23 mouse cellular contexts compared by ENCODE assay signal in the genomic region with DNA sequence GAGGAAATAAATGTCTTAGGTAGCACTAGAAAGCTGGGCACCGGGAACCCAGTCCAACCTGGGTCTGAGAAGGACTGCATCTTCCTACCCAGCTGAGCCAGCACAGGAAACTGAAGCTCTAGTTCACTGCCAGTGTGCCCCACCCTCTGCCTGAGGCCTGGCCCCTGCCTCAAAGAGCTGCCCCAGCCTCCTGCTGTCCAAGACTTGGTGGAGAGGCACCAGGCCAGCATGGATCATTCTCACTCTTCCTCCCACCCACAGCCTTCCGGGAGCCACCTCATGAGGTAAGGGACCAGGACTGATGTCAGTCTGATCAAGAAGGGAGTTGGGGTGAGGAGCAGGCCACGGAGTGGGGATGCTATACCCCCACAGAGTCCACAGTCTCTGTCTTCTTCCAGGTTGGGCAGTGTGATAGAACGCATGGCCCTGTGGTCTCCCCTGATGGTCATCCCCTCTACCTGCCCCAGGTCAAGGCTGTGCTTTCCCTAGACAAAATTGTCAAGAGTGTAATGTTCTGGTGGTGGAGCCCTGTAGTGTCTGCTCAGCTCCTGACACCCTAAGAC. TPM values are rescaled to one million over a fixed set of nuclear protein-coding genes. Genes with fewer than 3 reads are reported as not detected.
DNase-seq lines count a peak whose midpoint lies in the region; ATAC-seq and TF ChIP-seq lines count a peak whose summit lies in the region.
"Had no signal": no experiment of that assay in that cellular context is flagged by ENCODE, and none has a peak within 500 bp of the region (broad histone marks: within the 10 kb centered on the region; RNA-seq: fewer than 3 reads in every experiment).

No protein-coding gene starts in this region.

- no peak overlapping the region for H3K4me3 ChIP-seq in limb, embryonic 15.5 days
- no peak overlapping the region for H3K4me3 ChIP-seq in limb, embryonic 10.5 days
- no peak overlapping the region for H3K4me3 ChIP-seq in spleen, adult 2 months (ENCODE audit: extremely low read depth, insufficient read depth, insufficient read length)
- H3K4me3 ChIP-seq: heart, embryonic 15.5 days; hindbrain, embryonic 15.5 days; intestine, embryonic 15.5 days; limb, embryonic 13.5 days had no signal

- no peaks in the 10 kb centered on the region for H3K27me3 ChIP-seq in limb, embryonic 15.5 days
- no peaks in the 10 kb centered on the region; the same call in 1 of the 2 replicates for H3K27me3 ChIP-seq in limb, embryonic 10.5 days (ENCODE audit: low read depth, poor library complexity, severe bottlenecking)
- no peaks in the 10 kb centered on the region for H3K27me3 ChIP-seq in spleen, adult 2 months (ENCODE audit: control insufficient read depth, insufficient read depth, low read length)
- H3K27me3 ChIP-seq in splenic B cell, adult 2 months (ENCODE audit: control insufficient read depth, insufficient read depth, low read length, poor library complexity, severe bottlenecking): no peaks in the 10 kb centered on the region
- H3K27me3 ChIP-seq: heart, embryonic 15.5 days; hindbrain, embryonic 15.5 days; intestine, embryonic 15.5 days; limb, embryonic 13.5 days had no signal

- H3K9ac ChIP-seq in limb, embryonic 15.5 days: no peak overlapping the region
- H3K9ac ChIP-seq: forebrain, postnatal 0 days; heart, embryonic 15.5 days; hindbrain, embryonic 15.5 days; intestine, embryonic 15.5 days; limb, embryonic 13.5 days had no signal

- TF ChIP-seq POLR2A in spleen, adult 2 months (IDR thresholded peaks at IDR 0.05; ENCODE audit: low read depth, low read length): no peak

- no peak for DNase-seq in limb, embryonic 10.5 days (ENCODE audit: low spot score)
- no peak for DNase-seq in spleen, adult 2 months (ENCODE audit: low read depth in 1 of 2, low spot score in 2 of 2)
- no peak for DNase-seq in spleen, postnatal 36 days (ENCODE audit: low spot score in 2 of 2)
- peak; percentile 15 for DNase-seq in splenic B cell, adult 2 months (ENCODE audit: low read depth, low spot score)
- DNase-seq in gastrocnemius, adult 18-20 months (ENCODE audit: low spot score): no peak
- DNase-seq: adrenal gland, postnatal 10 days; cerebellum, adult 8-10 months; cerebellum, postnatal 36 days; forebrain, postnatal 0 days; heart, postnatal 4 days; lung, postnatal 14 days; thymus, adult 18-20 months; thymus, postnatal 4 days had no signal

- no peak for TF ChIP-seq CTCF in spleen, adult 2 months (IDR thresholded peaks at IDR 0.05; ENCODE audit: extremely low read depth, insufficient read depth, insufficient read length, insufficient replicate concordance)

- 73% methylated on average over 4 of the region's 4 CpGs for WGBS in limb, embryonic 15.5 days
- WGBS in limb, embryonic 10.5 days: 83% methylated on average over 4 of the region's 4 CpGs
- WGBS in spleen, adult 2 months: 67% methylated on average over 4 of the region's 4 CpGs

- no peaks in the 10 kb centered on the region for H3K4me1 ChIP-seq in limb, embryonic 15.5 days
- H3K4me1 ChIP-seq in limb, embryonic 10.5 days: peaks cover 9% of the 10 kb centered on the region
- H3K4me1 ChIP-seq in spleen, adult 2 months (ENCODE audit: control insufficient read depth, insufficient read depth, insufficient read length): peaks cover 22% of the 10 kb centered on the region
- H3K4me1 ChIP-seq: hindbrain, embryonic 15.5 days; limb, embryonic 13.5 days had no signal

- no peaks in the 10 kb centered on the region for H3K36me3 ChIP-seq in limb, embryonic 15.5 days
- no peaks in the 10 kb centered on the region for H3K36me3 ChIP-seq in limb, embryonic 10.5 days
- H3K36me3 ChIP-seq in spleen, adult 2 months (ENCODE audit: control insufficient read depth, insufficient read depth, low read length): no peaks in the 10 kb centered on the region; the same call in 1 of the 2 replicates
- H3K36me3 ChIP-seq in splenic B cell, adult 2 months (ENCODE audit: control insufficient read depth, insufficient read depth, low read length, poor library complexity, severe bottlenecking): no peaks in the 10 kb centered on the region
- H3K36me3 ChIP-seq: heart, embryonic 15.5 days; hindbrain, embryonic 15.5 days; limb, embryonic 13.5 days had no signal

- H3K9me3 ChIP-seq in limb, embryonic 15.5 days: no peaks in the 10 kb centered on the region
- no peaks in the 10 kb centered on the region for H3K9me3 ChIP-seq in limb, embryonic 10.5 days (replicated peaks)
- H3K9me3 ChIP-seq: heart, embryonic 15.5 days; hindbrain, embryonic 15.5 days; intestine, embryonic 15.5 days; limb, embryonic 13.5 days had no signal

- no peak overlapping the region for H3K27ac ChIP-seq in limb, embryonic 15.5 days
- H3K27ac ChIP-seq in limb, embryonic 10.5 days: no peak overlapping the region
- H3K27ac ChIP-seq in spleen, adult 2 months (ENCODE audit: insufficient read depth, low read length): peak overlapping the region; percentile 21
- H3K27ac ChIP-seq: heart, embryonic 15.5 days; hindbrain, embryonic 15.5 days; intestine, embryonic 15.5 days; limb, embryonic 13.5 days had no signal

- peak; percentile 35; the same call in 1 of the 2 replicates for ATAC-seq in limb, embryonic 15.5 days (ENCODE audit: insufficient number of reproducible peaks, low FRiP score, low TSS enrichment, low read depth)
- 0 out of 2 replicates have a peak, but pooled peaks have one; percentile 41 for ATAC-seq in erythroblast, adult 5-6 weeks (replicated peaks; ENCODE audit: low FRiP score, poor library complexity, severe bottlenecking)
- ATAC-seq: forebrain, postnatal 0 days; intestine, embryonic 15.5 days; midbrain, embryonic 16.5 days had no signal

- H3K4me2 ChIP-seq in limb, embryonic 15.5 days: no peak overlapping the region
- H3K4me2 ChIP-seq: heart, embryonic 15.5 days; hindbrain, embryonic 15.5 days; intestine, embryonic 15.5 days; limb, embryonic 13.5 days had no signal

RNA-seq across cellular contexts. Expression of a gene that starts 14.1 kb away (rescaled TPM):
- polyA plus RNA-seq in limb, embryonic 15.5 days (2015; fragmentation: Nextera tagmentation; extraction: Ambion mirVana): 2.7 and 3.4 TPM in 2 replicates
- 0.34 and 0.45 TPM in 2 replicates for polyA plus RNA-seq in limb, embryonic 10.5 days (2016; fragmentation: Nextera tagmentation; extraction: Ambion mirVana)
- polyA plus RNA-seq in spleen, adult 2 months (2012; rRNA removed): 0.79 and 0.99 TPM in 2 replicates
- total RNA-seq in erythroblast, adult 5-6 weeks (2015; ENCODE audit: low replicate concordance): 8.8 and 9.2 TPM in 2 replicates
- total RNA-seq in erythroblast, adult 5-6 weeks (2017; ENCODE audit: low replicate concordance): 2.4 and 3.9 TPM in 2 replicates
- total RNA-seq in gastrocnemius, adult 18-20 months (2021): under 1 TPM; 0.11 to 0.14 TPM

RNA-seq across cellular contexts. Expression of a gene that starts 19.1 kb away (rescaled TPM):
- 21.2 and 24.6 TPM in 2 replicates for polyA plus RNA-seq in limb, embryonic 15.5 days (2015; fragmentation: Nextera tagmentation; extraction: Ambion mirVana)
- 23.8 and 25.9 TPM in 2 replicates for polyA plus RNA-seq in limb, embryonic 10.5 days (2016; fragmentation: Nextera tagmentation; extraction: Ambion mirVana)
- 9.3 and 9.9 TPM in 2 replicates for polyA plus RNA-seq in spleen, adult 2 months (2012; rRNA removed)
- total RNA-seq in erythroblast, adult 5-6 weeks (2015; ENCODE audit: low replicate concordance): 7.3 and 14.2 TPM in 2 replicates
- 6.9 and 22.0 TPM in 2 replicates for total RNA-seq in erythroblast, adult 5-6 weeks (2017; ENCODE audit: low replicate concordance)
- 10 to 100 TPM; 18.1 to 18.3 TPM for total RNA-seq in gastrocnemius, adult 18-20 months (2021)

RNA-seq across cellular contexts. Expression of a gene that starts 19.6 kb away (rescaled TPM):
- polyA plus RNA-seq in limb, embryonic 15.5 days (2015; fragmentation: Nextera tagmentation; extraction: Ambion mirVana): 0.71 and 0.83 TPM in 2 replicates
- polyA plus RNA-seq in limb, embryonic 10.5 days (2016; fragmentation: Nextera tagmentation; extraction: Ambion mirVana): 0.73 and 1.2 TPM in 2 replicates
- polyA plus RNA-seq in spleen, adult 2 months (2012; rRNA removed): not detected in 2 replicates
- total RNA-seq in erythroblast, adult 5-6 weeks (2015; ENCODE audit: low replicate concordance): not detected in 2 replicates
- not detected in 2 replicates for total RNA-seq in erythroblast, adult 5-6 weeks (2017; ENCODE audit: low replicate concordance)
- not detected for total RNA-seq in gastrocnemius, adult 18-20 months (2021)
- total RNA-seq: heart, postnatal 4 days; neutrophil, adult 5-6 weeks had no signal

RNA-seq across cellular contexts. Expression of a gene that starts 33.4 kb away (rescaled TPM):
- 0.15 and 0.27 TPM in 2 replicates for polyA plus RNA-seq in limb, embryonic 15.5 days (2015; fragmentation: Nextera tagmentation; extraction: Ambion mirVana)
- polyA plus RNA-seq in limb, embryonic 10.5 days (2016; fragmentation: Nextera tagmentation; extraction: Ambion mirVana): 0.15 and 0.18 TPM in 2 replicates
- polyA plus RNA-seq in spleen, adult 2 months (2012; rRNA removed): 0.12 and 0.15 TPM in 2 replicates
- total RNA-seq in erythroblast, adult 5-6 weeks (2015; ENCODE audit: low replicate concordance): not detected in 2 replicates
- not detected in 2 replicates for total RNA-seq in erythroblast, adult 5-6 weeks (2017; ENCODE audit: low replicate concordance)
- not detected for total RNA-seq in gastrocnemius, adult 18-20 months (2021)
- total RNA-seq: adrenal gland, postnatal 10 days; heart, postnatal 4 days; left cerebral cortex, postnatal 14 days had no signal
- polyA plus RNA-seq: liver, embryonic 16.5 days had no signal

RNA-seq across cellular contexts. Expression of a gene that starts 50.4 kb away (rescaled TPM):
- polyA plus RNA-seq in limb, embryonic 15.5 days (2015; fragmentation: Nextera tagmentation; extraction: Ambion mirVana): 2.9 and 3.4 TPM in 2 replicates
- 0.40 and 0.90 TPM in 2 replicates for polyA plus RNA-seq in limb, embryonic 10.5 days (2016; fragmentation: Nextera tagmentation; extraction: Ambion mirVana)
- polyA plus RNA-seq in spleen, adult 2 months (2012; rRNA removed): not detected in 2 replicates
- total RNA-seq in erythroblast, adult 5-6 weeks (2015; ENCODE audit: low replicate concordance): not detected in 2 replicates
- total RNA-seq in erythroblast, adult 5-6 weeks (2017; ENCODE audit: low replicate concordance): not detected in 2 replicates
- not detected for total RNA-seq in gastrocnemius, adult 18-20 months (2021)
- total RNA-seq: heart, postnatal 4 days; left cerebral cortex, postnatal 14 days; neutrophil, adult 5-6 weeks had no signal
- polyA plus RNA-seq: liver, embryonic 16.5 days had no signal
